Mouse (Mus musculus): ENCODE data around the gene Vps8.

GRCm38 (mm10) chr16:21381469-21381868 lies 41.4 kb upstream of the Vps8 start:
- TF ChIP-seq CTCF (IDR thresholded peaks at IDR 0.05; ENCODE audit: extremely low read depth, insufficient read depth, low read length) (no peak), POLR2A (IDR thresholded peaks at IDR 0.05; ENCODE audit: extremely low read depth, insufficient read depth, low read length) (no peak)

Data from cortical plate, adult 2 months (tissue).